Mouse (Mus musculus) erythroid progenitor cell, adult 5-6 weeks (primary cell): ENCODE measurements around the gene Btbd2. TPM values are rescaled to one million over a fixed set of nuclear protein-coding genes. Genes with fewer than 3 reads are reported as not detected.
A peak's percentile ranks its signal among the peaks of the same experiment; 100 is the strongest.

ENCODE experiments used
- ATAC-seq: replicated peaks from 2 replicates; pipeline ENCODE4 v1.8.0; 2016; ENCODE audit warnings: moderate number of reproducible peaks, mild to moderate bottlenecking, moderate TSS enrichment, inconsistent platforms; ENCODE audit not compliant: poor library complexity, low FRiP score, severe bottlenecking
- total RNA-seq, 2 experiments: library from RNA; stranded (forward) in 1 of 2; stranded (reverse) in 1 of 2; fragments of 150-400 nt in 1 of 2; fragments of 186-747, 209-891 nt in 1 of 2; gene quantifications; 2 replicates each; pipeline versions ENCODE4 v1.2.3 to v1.2.4; 2015 to 2017; ENCODE audit warnings: low replicate concordance in 2 of 2

The Btbd2 gene
- total RNA-seq, 2 experiments from 2014 or later: 3.8 to 25.3 TPM

DNA sequence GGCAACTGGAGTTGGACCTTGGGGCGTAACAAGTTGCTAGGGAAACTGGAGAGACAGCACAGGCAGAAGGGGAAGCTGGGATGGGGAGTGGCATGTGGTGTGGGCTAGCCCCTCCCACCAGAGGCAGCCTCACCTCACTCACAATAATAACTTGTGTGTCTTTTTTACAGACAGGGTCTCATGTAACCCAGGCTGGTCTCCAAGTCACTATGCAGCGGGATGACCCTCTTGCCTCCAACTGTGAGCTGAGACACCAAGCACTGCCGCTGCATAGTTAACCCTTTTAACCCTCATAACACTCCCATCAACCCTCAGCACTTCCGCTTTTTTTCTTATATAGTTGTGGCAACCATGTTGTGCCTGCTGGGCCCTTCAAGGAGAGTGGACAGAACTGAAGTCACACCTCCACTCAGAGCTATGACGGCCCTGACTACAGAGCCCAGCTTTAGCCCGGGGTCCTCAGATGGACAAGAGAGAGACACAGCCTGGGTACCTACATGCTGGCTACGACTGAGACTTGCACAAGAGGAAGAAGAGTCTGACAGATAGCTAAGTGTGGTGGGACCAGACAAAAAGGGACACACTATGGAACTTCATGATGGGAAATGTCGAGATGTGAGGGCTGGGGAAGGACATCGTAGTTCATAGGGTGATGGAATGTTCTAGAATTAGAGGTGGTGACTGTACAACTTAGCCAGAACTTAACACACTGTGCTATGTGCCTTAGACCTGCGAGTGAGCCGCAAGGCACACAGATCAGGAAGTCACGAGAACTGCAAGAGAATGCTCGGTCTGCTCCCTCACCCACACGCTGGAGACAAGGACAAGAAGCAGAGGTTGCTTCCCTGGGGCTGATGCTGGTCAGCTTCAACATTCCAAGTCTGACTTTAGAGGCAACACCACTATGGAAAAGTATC lies 35.6 kb upstream of the Btbd2 start:
- ATAC-seq: peak; percentile 53

DNA sequence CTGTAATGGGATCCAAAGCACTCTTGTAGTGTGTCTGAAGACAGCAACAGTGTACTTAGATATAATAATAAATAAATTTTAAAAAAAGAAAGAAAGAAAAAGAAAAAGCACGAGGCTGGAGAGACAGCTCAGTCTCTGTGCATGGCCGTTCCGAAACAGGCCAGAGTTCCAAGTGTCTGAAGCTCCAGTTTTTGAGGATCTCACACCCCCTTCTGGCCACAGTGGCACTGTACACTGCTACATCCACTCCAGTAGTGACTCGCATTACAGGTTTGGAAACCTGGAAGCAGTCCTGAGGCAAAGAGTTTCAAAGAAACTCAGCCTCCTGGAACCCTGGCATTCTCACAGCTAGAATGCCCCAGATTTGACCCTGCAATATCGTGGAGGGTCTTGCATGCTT lies 31.0 kb upstream of the Btbd2 start:
- ATAC-seq: peak; percentile 58

DNA sequence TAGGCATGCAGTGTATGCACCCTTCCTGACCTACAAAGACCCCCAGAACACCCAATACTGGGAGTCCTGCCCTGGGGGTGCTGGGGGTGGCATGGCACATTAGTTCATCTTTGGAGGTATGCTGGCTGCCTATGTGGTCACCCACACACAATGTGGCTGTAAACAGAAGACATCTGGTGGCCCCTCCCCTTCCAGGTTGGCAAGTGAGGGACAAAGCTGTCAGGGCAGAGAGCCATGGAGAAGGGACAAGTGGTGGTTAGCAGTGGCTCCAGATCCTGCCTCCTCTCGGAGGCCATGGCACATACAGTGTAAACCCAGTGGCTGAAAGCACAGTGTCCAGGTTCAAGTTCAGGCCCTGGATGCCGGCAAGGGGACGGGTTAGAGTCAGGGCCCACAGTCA lies 29.7 kb upstream of the Btbd2 start:
- no peak for ATAC-seq

DNA sequence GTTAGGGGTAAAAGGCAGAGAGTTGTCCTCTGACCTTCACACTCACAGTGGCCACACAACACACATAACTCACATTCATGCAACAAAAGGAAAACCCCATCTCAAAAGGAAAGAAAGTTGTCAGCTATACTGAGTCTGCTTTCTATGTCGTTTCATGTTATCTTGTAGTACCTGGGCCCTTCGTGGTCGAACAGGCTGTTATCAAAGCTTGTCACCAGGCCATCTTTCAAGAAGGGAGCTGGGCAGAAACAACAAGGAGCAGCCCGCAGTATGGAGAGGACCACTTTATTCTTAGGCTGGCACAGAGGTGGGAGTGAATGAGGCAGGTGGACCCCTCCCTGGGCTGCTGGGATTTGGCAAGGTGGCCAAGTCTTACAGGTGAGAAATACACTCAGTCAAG lies 28.1 kb upstream of the Btbd2 start:
- ATAC-seq: peak; percentile 81

DNA sequence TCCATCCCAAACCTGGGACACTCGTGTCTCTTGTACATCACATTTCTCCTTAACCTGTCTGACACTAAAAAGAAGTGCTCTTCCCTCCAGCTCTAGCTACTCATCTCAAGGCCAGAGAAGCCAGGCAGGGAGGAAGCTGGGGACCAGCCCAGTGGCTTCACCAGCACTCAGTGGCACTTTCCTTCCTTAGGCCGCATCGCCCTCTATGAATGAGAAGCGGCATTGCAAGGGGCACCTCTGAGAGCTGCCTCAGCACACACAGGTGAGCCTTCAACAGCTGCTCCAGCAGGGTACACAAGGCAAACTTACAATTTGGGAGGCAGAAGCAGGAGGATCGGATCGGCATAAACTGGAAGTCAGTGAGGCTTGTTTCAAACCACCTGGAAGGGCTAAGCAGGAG lies 27.3 kb upstream of the Btbd2 start:
- ATAC-seq: peak; percentile 81

DNA sequence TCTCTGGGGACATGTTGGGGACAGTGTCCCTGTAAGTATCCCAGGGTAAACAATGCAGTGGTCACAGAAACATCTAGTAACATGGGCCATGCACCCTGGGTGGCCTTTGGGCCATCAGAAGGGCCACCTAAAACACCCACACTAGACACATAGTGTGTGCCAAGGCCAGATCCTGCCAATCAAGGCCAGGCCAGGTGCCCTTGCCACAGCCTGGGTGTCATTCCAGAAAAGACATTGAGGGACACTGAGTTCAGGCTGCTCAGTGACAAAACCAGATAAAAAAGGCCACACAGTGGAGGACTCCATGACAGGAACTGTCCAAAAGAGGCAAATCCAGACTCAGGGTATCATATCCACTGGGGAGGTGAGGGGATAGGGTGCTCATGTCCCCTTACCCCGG lies 26.8 kb upstream of the Btbd2 start:
- no peak for ATAC-seq

DNA sequence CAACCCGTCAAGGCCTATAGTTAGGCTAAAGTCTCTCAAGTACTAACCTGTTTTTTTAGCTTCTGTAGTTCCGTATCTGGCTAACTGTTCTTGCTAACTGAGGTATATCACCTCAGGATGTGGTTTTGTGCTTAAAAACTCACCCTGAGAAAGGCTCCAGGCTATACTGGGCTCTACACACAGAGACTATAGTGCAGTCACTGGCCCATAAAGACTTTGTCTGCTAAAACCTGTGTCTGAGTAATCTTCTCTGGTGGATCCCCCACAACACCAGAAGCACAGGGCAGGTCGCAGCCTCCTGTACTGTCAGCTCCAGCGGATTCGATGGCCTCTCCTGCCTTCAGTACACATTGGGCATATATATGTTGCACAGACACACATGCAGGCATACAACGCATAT lies 25.1 kb upstream of the Btbd2 start:
- ATAC-seq: no peak

DNA sequence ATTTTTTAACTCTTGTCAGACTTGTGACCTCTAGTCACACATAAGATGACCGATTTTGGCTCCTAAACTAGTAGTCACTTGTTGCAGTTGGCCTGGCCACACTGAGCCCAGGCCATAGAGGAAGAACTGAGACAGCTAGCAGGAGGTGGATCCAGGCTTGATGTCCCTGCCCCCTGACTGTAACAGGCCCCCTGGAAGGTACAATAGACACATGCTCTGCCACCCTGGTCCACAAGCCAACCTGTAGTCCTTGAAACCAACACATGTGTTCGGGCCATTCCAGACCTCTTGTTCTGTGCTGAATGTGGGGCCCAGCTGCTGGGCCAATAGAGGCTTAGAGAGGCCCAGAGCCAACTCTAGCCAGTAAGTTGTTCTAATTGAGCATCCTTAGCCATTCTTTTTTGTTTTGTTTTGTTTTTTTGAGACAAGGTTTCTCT lies 23.4 kb upstream of the Btbd2 start:
- no peak for ATAC-seq

DNA sequence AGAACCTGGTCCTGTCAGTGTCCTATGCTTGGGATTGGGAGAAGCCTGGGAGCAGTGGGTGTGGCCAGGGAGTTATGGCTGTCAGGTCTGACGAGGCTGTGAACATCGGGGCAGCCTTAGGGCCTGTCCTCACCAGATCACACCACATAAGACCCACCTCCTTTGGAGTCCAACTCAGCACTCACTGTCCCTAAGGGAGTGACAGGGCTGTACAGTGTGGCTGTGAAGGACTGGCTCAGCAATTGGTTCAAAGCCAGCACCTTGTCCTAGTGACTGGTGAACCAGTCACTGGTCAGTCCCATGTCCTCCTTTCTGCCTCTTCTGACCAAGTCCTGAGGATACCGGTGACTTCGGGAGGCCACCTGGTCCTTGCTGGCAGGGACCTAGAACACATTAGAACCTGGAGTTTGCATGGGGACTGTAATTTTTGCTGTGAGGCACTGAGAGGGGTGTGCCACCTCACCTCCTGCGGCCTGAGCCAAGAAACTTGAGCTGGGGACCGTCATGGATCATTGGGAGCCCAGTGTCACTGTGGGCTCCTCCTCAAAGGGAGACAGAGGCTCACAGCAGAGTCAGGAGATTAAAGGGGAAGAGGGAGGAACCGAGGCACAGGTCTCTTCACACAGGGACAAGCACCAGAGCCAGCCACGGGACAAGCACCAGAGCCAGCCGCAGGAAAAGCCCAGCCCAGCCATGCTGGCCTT lies 22.8 kb upstream of the Btbd2 start:
- ATAC-seq: no peak

DNA sequence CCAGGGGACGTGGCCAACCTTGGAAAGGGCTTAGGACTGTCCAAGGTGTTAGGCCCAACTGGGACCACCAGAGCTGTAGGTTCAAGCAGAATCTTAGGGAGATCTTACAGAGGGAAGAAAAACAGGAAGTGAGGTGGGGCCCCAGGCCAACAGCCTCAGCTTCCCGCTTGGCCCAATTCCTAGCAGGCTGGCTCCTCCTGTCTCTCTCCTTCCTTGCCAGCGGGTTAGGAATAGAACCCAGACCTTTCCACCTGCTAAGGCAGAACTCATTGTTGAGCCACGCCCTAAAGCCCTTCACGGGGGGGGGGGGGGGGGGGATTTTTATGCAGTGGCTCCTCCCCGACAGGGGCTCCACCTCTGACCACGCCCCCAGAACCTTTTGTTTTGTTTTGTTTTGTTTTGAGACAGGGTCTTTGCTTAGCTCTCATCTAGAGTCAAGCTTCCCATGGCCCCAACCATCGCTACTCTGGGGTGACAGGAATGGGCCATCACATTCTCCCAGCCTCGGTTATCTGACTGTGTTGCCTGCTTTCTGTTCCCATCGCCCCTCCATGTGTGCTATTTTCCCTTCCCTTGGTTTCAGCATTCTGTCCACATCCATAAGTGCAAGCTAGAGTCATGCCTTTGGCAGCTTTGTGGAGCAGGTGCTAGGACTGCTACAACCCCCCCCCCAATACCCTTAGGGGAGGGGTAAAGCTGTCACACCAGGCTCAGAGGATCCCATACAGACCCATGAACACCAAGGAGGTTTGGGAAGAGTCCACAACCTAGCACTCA lies 21.9 kb upstream of the Btbd2 start:
- ATAC-seq: no peak

DNA sequence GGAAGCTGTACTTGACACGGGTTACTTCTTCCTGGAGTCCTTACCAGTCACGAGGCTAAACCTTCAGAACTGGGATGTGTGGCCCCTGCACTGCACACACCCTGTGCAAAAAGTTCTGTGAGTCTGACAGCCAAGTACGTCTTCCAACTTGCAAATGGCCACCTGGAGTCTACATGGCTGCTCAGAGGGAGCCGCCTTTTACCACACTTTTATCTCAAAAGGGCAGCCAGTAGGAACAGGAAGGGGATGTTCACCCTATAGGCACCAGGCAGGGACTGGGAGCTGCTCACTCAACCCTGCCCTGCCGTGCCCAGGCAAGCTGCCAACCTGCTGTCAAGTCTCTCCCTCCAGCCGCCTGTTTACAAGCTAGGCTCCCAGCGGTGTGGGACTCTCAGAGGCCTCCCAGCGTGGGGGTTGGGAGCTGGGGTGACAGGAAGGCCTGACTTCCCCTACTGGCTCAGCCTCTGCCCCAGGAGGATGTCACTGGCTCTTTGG lies 21.1 kb upstream of the Btbd2 start, which contains the start of gene Mknk2:
TSS of gene Mknk2 (minus strand) at position 171 of the 495 bp plus-strand sequence.
- peak; percentile 66 for ATAC-seq

DNA sequence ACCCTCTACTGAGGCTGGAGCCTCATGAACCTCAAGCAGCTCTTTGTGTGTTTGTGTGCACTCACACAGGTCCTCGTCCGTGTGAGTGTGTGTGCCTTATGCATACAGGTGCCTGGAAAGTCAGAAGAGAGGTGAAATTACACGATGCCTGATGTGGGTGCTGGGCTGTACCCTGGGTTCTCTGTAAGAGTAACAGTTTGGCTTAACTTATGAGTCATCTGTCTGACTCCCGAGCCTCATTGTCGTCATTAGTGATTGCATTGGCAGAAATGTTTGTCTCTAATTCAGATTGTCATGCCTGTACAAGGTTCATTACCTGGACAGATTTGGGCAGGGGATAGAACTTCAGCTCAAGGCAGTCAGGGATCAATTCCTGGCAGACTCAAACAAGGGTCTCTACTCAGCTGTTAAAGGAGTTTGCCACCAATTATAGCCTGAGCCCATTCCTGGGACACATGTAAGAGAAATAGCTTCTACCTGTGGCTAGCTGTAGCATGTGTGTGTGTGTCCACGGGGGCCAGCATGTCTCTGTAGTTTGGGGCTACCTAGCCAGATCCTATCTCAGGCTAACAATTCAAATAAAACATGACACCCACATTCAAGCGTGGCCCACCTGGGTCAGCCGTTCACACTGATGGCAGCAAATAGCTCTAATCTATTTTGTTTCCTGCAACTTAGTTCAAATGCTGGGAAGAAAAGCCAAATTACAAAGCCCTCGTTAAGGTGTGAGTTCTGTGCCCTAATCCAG lies 20.4 kb upstream of the Btbd2 start:
- 0 out of 2 replicates have a peak, but pooled peaks have one; percentile 2 for ATAC-seq

DNA sequence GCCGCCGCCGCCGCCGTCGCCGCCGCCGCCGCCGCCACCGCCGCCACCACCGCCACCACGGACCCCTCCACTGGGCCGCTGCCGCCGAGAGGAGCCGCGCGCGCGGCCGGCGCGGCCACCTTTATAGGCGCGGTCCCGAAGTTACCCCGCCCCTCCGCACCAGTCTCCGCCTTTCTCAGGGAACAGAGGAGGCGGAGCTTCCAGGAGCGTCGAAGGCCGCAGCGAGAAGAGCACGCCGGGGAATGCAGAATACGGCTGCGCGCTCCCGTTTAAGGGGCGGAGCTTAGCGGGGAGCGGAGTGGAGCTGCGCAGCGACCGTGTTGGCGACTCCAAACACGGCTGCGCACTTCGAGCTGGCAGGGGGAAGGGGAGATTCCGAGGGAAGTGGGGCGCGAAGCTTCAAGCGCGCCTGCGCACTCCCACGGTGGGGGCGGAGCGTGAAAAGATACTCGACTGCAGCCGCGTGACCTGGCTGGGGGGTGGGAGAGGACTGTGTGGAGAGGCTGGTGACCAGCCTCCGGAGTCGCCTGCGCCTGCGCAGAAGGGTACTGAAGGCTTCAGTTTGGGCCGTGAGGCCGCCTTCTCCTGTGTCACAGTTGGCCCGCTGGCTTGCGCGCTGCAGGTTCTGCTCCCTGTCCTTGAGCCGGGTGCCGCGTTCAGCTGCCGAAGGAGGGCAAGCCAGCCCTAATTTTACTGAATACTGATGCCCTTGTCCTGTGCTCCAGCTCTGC lies 19.5 kb upstream of the Btbd2 start:
- peak; percentile 61 for ATAC-seq

DNA sequence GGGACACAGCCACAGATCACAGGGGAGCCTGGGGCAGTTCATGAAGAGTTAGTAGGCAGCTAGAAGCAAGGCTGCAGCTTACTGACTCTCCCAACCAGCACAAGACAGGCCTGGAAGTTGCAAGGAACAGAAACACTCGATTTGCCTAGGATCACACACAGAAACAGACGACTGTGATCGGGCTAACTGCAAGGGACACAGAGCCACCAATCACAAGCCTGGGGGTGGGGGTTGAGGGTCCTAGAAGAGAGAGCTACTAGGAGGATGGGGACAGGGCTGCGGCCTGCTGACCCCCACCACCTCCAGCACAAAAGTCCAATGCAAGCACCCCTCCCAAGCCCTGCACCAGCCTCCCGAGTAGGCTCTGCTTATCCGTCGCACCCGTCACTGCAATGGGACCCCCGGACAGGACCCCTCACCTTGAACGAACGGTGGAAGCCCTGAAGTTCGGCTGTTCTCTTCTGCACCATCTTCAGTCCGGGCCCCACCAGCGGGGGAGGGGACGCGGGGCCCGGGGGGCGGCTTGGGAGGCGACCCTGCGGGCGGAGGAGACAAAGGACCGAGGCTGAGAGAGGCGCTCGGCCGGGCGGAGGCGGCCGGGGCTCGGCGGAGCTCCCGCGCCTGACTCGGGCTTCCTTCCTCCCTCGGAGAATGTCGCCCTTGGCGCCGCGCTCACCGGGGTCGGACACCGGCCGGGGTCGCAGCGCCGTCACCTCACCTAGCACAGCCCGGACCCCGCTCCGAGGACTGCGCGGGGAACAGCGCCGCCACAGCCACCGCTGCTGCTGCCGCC lies 18.7 kb upstream of the Btbd2 start:
- ATAC-seq: no peak

DNA sequence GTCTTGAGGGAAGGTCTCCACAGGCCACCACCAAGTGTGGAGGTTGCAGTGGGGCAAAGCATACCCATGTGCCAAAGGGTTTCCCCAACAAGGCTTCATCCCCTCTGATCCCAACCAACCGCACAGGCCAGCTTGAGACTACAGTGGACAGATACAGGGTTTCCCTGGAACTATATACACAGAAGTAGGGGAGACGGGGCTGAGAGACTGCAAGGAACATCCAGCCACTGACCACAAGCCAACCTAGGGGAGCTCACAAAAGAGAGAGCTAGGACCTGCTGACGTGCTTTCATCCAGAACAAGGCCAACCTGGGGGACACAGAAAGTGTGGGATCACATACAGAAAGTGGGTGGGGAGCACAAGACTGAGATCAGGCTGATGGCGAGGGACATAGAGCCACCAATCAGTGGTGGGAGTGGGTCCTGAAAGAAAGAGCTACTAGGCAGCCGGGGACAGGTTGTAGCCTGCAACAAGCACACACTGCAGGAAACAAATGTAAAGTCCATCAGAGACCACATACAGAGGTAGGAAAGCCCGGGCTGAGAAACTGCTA lies 18.1 kb upstream of the Btbd2 start:
- ATAC-seq: no peak

DNA sequence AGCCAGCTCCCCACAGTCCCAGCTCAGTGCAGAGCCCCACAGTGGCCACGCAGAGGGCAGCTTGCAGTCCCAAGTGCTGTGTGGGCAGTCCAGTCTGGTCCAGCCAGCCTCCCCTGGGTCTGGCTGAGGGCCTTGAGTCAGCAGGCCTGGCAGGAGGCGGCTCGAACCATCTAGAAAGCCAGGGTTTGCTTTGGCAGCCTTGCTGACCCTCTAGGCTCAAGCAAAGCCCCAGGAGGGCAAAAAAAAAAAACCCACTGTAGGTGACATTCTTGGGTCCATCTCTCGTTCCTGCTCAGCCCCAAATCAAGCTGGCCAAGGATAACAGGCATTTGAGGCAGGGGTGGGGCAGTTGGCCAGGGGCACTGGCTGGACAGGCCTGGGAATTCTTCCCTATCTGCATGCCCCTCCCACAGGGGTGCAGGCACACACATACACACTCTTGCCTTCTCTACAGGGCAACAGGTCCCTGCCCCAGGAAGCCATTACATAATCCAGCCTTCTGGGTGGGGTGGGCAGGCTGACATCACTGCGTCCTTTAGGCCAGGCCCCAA lies 17.4 kb upstream of the Btbd2 start:
- ATAC-seq: no peak

DNA sequence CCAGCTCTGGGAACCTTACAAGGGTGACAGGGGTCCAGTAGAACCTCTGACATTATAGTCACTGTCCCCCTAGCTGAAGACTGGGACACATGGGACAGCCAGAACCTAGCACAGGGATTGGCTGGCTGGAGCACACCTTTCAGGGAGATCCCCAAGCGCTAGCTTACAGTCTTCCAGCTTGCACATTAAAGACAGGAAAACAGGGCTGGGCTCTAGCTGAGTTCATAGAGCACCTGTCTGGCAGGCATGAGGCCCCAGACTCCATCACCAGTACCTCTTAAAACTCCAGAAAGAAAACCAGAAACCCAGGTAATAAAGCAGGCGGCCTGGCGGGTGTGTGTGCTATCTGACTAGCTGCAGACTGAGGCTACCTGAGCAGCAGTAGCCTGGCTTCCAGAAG lies 16.8 kb upstream of the Btbd2 start:
- no peak for ATAC-seq
